Mouse (Mus musculus): Measurements from ENCODE around the gene Pitpnm3.

Gene Pitpnm3

DNA sequence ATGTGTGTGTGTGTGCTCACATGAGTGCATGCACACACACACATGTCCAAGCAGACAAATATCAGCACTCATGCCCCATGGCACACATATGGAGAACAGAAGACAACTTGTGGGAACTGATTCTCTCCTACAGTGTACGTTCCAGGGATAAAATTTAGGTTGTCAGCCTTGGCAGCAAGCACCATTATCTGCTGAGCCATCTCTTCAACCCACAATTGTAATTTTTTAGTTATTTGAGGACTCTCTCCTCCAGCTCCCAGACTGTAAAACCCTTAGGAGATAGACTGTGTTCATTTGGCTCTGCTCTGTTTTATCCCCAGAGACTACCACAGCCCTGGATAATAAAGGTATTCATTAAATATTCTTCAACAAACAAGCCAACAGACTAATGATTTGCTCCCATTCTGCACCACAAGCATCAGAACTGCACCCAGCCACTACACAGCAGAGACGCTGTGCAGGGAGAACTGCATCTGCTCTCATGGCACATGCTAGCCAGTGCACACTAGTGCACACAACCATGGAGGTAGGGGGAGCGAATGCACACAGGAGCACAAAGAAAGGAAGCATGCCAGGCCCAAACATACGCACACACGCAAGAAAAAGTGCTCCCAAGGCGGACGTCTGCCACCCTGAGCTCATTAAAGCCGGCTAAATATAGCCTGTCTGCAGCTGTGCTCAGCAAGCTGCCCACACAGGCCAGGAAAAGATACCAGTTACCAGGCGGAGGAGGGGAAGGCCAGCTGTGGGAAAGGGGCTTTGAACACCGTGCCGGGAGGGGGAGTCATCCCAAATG is 49.1 kb downstream of the Pitpnm3 start:
- no peak for DNase-seq (ENCODE audit: low spot score)

DNA sequence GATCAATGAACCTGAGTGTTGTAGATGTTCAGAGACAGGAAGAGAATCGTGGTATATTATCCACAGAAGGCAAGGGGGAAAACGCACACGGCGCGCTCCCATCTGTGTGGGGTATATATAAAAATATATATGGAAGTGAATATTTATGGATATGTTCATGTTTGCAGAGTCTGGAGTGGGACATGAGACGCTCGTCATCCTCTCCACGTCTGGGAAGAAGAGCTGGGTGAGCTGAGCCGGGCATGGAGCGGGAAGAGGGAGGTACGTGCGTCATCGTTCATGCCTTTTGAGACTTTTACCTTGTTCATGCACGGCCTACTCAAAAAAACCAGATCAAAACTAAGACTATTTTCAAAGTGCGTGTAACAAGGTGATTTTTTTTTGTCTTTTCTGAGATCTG is 51.2 kb downstream of the Pitpnm3 start:
- DNase-seq (ENCODE audit: low spot score) = no peak

DNA sequence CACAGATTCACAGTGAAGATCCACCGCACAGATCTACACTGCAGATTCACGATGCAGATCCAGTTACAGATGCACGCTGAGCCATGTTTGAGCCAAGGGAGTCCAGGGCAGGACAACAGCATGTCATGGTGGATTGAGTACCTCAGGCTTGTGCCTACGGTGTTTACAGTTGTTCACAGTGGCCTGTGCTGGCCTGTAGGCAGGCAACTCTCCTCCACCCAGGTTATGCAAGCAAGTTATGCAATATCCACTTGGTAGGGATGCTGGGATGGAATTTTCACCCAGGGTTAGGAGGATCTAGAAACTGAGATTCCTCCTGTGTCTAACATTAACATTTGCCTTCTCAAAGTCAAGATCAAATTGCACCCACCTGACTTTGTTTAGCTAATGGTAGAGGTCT is 53.0 kb downstream of the Pitpnm3 start:
- DNase-seq (ENCODE audit: low spot score) = no peak

DNA sequence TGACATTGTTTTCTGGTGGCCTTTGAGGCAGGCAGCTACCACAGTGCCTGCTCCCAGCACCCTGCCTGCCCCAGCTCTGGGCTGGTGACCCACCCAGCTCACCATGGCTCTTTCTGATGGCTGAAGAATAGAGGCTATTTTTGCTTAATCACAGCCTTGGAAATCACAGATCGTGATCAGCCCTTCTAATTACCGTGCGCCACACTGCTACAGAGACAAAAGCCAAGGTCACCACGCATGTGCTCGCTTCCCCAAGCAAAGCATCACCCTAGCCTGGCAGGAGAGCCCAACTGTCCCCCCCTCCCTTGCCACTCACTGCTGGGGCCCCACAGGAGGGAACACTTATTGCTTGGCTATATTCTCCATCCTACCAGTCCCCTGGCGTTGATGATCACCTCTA is 55.1 kb downstream of the Pitpnm3 start:
- DNase-seq (ENCODE audit: low spot score) = no peak

DNA sequence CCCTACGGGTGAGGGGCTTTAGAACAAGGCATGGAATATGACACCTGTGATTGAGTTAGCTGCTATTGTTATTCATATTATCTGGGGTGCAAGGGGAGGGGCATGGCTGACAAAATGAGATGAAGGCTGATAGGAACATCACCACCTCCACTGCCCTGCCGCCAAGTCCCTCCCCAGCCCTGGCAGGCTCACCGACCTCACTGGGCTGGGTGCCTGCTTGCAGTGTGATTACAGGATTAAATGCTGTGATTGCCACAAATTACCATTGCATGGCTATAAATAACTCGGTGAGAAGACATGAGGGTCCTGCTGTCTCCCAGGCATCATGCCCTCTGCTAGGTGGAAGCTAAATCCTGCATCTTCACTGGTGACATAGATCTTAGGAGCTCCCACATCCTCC is 56.9 kb downstream of the Pitpnm3 start:
- DNase-seq (ENCODE audit: low spot score) = no peak

DNA sequence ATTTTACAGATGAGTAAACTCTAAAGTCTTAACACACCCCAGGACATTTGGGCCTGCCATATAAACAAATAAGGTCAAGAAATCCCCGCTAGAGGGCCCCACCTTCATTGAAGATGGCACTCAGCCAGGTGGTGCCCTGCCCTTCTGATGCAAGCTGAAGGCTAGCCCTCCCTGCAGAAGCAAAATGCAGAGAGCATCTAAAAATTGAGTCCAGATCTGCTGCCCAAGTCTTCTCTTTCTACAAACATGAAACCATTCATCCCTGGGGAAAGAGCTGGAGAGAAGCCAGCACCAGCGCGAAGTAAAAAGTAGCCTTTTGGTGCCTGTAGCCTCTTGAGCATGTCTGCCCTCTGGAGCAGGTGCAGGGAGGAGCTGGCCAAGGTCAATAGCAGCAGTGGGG is 57.5 kb downstream of the Pitpnm3 start:
- DNase-seq (ENCODE audit: low spot score) = peak; percentile 64

DNA sequence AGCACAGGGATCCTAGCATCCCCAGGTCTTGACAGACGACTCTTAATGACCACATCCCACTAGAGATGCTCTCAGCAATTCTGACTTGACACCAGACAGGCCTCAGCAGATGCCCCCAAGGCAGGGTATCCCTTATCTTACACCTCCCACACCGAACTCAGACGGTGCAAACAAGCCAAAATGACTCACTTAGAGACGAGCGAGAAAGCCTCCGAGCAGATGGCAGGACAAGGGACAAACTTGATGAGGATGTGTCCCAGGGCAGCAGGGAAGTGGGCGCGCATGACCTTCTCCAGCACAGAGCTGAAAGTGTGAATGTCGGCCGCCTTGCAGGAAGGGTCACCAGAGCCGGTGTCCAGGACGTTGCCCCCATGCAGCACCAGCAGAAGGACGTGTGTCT is 61.3 kb downstream of the Pitpnm3 start:
- no peak for DNase-seq (ENCODE audit: low spot score)

DNA sequence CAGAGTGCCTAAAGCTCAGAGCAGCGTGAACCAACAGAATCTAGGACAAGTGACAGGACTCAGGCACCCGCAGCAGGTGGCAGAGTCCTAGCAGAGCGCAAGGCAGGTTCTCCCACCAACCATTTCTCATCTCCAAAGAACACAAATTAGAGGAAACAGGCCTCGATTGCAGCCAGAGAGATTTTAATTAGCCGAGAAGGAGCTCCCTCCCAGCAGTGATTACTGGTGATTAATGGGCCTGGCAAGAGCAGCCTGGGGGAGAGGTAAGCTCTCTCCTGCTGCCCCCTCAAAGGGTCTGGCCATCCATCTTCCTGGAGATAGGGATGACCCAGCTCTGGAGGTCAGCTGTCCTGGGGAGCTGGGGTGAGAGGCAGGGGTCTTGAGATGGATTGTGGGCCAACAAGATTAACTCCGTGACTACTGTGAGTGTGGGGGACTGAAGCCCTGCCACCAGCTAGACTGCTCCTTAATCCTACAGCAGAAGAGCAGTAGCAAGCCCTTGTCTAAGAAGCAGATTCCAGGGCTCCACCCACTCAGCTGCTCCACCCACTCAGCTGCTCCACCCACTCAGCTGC is 63.2 kb downstream of the Pitpnm3 start:
- no peak for DNase-seq (ENCODE audit: low spot score)

DNA sequence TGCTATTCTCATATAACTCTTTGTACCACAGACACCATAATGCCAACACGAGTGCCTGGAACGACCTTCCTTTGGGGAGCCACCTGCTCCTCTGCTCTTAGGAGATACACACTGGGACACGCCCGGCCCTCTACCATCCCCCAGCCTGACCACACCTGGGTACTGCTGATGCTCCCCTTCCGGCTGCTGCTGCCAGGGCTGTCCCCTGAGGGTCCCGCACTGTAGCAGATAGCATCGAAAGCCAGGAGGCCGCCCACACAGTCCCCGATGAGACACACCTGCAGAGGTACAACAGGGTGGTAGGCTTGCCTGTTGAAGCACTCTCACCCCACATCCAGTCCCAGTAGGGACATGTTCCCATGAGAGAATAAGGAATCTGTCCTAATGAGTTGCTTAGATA is 64.8 kb downstream of the Pitpnm3 start:
- DNase-seq (ENCODE audit: low spot score) = no peak

DNA sequence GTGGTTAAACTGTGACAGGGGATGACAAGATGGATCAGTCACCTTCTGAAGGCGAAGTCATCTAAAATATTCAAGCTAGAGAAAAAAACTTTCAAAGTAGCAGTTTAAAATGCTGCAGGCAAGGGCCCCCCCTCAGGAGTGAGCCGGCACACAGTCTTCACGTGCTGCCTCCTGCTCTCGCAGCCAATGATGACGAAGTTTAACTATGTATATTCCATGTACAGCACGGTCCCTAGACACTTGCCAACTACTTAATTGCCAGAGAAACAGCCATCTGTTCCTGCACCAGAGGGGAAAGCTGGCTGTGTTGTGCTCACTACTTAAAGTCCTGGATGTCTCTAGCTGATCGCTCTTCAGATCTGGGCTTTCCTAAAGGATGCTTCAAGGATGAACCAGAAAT is 67.6 kb downstream of the Pitpnm3 start:
- no peak for DNase-seq (ENCODE audit: low spot score)

DNA sequence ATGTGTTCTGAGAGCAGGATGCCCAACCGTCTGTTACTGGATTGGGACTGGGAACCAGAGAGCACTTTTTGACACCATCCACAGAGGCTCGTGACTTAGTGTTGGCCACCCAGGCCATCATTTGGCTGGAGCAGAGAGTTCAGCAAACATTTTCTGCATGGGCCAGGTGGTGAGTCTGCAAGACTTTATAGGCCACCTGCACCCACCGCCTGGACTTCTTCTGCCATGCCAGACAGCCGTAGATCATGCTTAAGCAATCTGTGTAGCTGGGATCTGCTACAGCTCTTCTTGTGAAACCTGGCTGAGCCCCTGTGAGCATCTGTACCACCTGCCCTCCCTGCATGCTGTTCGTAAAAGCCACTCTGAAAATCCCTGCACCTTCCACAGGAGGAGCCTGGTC is 68.3 kb downstream of the Pitpnm3 start:
- no peak for DNase-seq (ENCODE audit: low spot score)

DNA sequence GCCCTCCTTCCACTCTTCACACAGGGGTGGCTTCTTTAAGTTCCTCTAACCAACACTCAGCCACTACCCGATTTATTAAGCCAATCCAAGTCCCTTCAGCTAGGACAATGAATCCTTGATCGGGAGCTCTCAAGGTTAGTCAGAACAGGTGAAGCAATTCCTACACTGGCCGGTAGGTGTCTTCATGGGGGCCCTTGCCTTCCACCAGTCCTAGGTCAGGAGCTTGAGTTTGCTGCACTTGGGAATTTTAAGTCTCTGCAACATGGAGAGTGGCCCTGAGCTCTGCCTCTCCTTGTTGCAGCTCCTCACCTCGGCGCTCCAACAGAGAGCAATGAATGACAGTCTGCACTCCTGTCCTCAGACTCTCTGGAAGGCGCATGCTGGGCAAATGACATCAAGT is 69.2 kb downstream of the Pitpnm3 start:
- no peak for DNase-seq (ENCODE audit: low spot score)

DNA sequence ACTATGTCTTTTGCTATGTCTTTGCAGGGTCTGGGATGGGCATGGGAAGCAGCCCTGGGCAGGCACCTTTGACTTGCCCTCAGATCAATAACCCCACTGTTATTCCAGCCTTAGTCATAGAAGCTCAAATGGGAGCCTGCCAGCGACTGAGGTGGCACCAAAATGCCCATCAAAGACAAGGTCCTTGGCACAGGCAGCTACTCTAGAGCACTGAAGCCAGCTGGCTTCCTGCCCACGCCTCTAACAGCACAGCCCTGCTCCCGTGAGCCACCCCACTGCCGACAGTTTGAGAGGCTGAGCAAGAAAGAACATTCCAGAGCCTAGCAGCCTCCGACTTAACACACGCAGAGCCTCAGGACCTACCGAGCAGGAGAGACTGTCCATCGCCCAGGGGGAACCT is 70.5 kb downstream of the Pitpnm3 start:
- no peak for DNase-seq (ENCODE audit: low spot score)

DNA sequence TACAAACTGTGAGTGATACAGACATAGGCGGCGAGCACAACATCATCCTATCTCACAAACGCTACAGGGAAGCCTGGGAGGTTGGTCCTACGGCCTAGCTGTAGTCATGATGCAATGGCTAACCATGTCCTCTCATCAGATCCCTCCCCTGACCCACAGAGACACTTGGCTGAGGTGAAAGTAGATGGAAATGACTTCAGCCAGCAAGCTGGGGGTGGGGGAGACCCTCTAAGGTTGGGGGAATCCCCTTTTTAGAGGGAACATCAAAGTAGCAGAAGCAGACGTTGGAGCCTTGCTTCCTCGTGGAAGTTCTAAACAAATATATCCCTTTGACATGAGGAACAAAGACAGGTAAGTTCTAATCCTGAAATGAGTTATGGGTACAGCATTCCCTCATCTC is 71.2 kb downstream of the Pitpnm3 start:
- DNase-seq (ENCODE audit: low spot score) = no peak

DNA sequence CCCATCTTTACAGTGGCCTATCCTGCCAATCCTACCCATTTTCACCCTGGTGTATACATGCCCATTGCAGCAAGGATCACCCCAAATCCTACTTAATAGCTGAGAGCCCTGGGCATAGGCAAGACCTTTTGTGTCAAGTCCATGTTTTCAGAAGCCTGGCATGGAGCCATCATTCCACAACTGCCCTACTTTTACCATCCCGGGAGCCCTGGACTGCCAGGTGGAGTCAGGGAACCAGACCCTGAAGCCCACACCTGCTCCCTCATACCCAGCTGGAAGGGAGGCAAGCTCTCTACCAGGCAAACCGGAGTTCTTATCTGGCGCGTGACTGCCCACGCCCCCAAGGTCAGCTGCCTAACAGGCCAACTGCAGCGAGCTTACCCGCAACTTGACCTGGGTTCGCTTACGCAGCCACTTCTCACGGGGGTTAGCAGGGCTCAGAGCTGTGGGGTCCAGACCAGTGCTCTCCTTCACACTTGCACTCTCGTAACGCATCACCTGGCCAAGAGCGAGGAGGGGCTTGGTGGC is 74.4 kb downstream of the Pitpnm3 start:
- no peak for DNase-seq (ENCODE audit: low spot score)

DNA sequence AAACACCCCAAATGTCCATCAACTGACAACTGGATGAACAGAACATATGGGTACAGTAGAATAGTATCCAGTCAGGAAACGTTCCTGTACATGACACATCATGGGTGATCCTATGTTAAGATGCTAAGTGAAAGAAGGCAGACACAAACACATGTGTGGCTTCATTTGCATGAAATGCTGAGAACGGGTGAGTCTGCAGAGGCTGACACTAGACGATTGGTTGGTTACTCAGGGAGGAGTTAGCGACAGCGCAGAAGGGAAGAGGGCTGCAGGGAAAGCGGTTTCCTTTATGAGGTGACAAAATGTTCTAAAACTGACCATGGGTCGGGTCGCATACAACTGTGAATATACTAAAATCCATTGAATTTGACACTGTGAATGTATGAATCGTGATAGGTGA is 75.2 kb downstream of the Pitpnm3 start:
- DNase-seq (ENCODE audit: low spot score) = no peak

DNA sequence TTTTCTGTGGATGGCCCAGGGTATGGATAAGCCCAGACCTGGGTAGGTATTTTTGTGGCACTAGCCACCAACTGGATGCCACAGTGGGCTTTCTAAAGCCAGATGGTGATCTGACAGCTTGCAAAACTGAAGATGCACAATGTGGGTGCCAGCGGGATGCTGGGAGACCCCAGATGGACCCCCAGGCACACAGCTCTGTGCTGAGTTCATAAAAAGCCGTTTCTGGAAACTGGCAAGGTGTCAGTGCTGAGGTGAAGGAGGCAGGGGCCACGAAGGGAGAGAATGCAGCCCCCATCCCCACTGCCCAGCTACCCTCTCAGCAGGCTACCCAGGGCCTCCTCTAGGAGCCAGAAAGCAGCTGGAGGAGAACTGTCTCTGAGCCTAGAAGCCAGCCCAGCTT is 78.4 kb downstream of the Pitpnm3 start:
- DNase-seq (ENCODE audit: low spot score) = no peak

DNA sequence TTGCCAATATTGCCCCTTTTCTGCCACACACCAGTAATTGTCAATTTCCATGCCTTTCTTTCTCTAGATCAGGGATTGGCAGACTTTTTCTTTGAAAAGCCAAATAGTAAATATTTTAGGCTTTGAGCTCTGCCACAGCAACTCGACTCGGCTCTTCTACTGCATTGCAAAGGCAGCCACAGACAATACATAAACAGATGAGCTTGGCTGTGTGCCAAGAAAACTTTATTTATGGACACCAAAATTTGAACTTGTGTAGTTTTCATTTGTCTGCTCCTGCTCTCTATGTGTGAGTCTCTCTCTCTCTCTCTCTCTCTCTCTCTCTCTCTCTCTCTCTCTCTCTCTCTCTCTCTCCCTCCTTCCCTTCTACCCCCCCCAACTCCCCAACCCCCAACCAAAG is 80.4 kb downstream of the Pitpnm3 start:
- DNase-seq (ENCODE audit: low spot score) = no peak

DNA sequence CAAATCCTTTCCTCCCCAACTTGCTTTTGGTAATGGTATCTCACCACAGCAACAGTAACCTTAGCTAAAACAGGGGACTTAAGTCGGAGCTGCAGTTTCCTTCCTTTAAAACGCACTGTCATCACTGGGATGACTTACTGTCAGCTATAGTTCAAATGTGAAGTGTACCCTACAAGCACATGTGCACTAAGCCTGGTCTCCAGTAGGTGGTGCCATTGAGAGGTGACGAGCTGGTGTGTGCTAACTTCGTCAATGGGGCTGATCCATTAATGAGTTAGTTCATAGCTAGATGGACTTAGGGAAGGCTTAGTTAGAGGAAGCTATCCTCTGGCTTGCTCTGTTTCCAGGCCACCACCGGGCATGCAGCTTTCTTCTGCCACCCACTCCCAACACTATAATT is 82.9 kb downstream of the Pitpnm3 start:
- DNase-seq (ENCODE audit: low spot score) = peak; percentile 39

DNA sequence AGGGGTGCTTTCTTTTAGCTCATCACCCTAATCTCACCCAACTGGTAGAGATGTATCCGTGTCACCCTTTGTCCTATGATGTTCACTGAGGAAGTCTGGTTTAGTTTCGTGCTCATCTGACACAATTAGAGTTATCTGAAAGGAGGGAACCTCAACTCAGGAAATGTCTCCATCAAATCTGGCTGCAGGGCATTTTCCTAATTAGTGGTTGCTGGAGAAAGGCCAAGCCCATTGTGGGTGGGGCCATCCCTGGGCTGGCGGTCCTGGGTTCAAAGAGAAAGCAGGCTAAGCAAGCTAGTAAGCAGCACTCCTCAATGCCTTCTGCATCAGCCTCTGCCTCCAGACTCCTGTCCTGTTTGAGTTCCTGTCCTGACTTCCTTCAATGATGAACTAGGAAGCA is 83.4 kb downstream of the Pitpnm3 start:
- no peak for DNase-seq (ENCODE audit: low spot score)

DNA sequence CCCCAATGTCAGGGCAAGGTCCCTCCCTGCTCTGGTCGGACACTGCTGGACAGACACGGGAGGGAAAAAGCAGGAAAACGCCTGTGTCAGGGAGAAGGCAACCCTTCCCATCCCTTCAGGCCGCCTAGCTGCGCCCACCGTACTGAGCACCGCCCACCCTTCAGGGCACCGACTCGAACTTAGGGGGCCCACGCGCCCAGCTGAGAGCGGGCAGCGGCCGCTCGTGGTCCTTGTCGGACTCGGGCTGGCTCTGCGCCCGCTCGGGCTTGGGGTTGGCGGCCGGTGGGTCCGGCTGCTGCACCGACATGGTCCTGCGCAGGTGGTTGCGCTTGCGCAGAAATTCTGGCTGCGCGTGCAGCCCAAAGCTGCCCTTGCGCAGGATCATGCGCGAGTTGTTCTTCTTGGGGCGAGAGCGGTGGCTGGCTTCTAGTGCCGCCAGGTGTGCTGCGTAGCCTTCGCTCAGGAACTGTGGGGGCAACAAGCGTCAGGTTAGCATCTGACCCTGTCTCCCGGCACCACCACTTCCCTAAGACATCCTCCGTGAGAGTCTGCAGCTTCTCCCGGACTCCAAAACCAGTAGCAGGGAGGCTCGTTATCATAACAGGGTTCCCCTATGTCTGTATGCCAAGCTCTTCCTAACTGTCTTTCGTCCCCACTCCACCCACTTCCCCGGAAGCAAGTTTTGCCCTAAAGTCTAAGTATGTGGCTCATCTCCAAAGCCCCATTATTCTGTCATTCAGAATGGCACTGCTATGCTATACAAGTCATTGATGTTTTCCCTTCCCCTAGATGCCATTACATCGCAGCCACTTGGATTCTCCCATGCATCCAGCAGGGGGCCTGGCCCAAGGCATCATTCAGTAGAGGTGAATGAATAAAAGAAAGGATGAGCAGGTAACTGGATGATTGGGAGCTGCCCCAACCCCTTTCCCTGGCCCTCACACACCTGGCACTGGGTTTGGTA is 84.4 kb downstream of the Pitpnm3 start:
- peak; percentile 43 for DNase-seq (ENCODE audit: low spot score)

DNA sequence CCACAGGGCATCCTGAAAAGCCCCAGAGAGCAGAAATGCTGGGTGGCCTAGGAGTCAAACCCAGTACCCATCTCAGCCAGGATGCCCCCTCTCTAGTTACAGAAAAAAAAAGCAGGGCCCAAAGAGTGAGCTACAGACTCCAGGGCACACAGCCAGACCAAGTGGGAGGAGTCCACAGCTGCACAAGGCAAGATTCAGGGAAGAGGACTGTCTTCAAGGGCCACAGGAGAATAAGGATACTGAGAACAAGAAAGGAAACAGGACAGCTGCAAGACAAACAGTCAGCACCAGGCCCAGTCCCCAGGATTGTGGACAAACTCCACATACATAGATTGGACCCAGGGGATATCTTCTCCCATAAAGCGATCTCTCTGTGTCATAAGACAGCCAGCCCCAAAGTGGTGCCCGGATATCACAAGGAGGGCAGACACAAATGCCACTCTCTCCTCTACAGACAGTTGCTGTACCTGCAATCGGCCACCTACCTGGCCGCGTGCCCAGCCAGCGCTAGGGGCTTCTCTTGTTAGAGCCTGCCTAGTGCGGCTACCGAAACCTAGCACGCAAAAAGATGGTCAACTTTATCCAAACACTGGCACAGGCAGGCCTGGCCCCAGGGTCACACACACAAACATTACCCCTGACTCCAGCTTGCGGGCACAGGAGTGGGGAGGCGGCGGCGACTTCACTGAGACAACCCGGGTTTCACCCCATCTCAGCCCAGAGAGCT is 85.2 kb downstream of the Pitpnm3 start:
- no peak for DNase-seq (ENCODE audit: low spot score)
